Mouse (Mus musculus) limb, embryonic 10.5 days (tissue): ENCODE data around the gene Atf5. TPM values are rescaled to one million over a fixed set of nuclear protein-coding genes. Genes with fewer than 3 reads are reported as not detected.
A peak's percentile ranks its signal among the peaks of the same experiment; 100 is the strongest.

Experiments used
- DNase-seq: peaks from one replicate; pipeline ENCODE4 v3.0.0-alpha.2; 2017; ENCODE audit warnings: low spot score
- H3K27ac ChIP-seq: fragments of 300-500 bp; sonication (generic); 2 replicates; pipeline ENCODE4 v1.5.1; 2016; ENCODE audit warnings: mild to moderate bottlenecking
- H3K27me3 ChIP-seq: fragments of 300-500 bp; sonication (generic); 2 replicates; pipeline ENCODE4 v1.6.1; 2016; ENCODE audit warnings: low read depth, mild to moderate bottlenecking; ENCODE audit not compliant: poor library complexity, severe bottlenecking
- H3K36me3 ChIP-seq: fragments of 300-500 bp; sonication (generic); 2 replicates; pipeline ENCODE4 v1.6.1; 2016; ENCODE audit warnings: mild to moderate bottlenecking, moderate library complexity
- H3K4me1 ChIP-seq: fragments of 300-500 bp; sonication (generic); 2 replicates; pipeline ENCODE4 v1.6.1; 2016
- H3K4me3 ChIP-seq: fragments of 300-500 bp; sonication (generic); 2 replicates; pipeline ENCODE4 v1.5.1; 2016; ENCODE audit warnings: mild to moderate bottlenecking, moderate library complexity
- H3K9me3 ChIP-seq: fragments of 300-500 bp; sonication (generic); replicated peaks from 2 replicates; pipeline ENCODE4 v1.6.1; 2016; ENCODE audit warnings: mild to moderate bottlenecking
- WGBS: fragments of 180-500 bp; shearing (Covaris S2); methylation state at CpG from one replicate; pipeline ENCODE4 v1.1.7; 2016; 5-methylcytosine and 5-hydroxymethylcytosine counted together
- microRNA counts: library from miRNA; unstranded; fragments of <30 nt; microRNA quantifications from one replicate; lab custom pipeline; 2017
- microRNA-seq: library from miRNA; unstranded; fragments of <30 nt; microRNA quantifications from one replicate; pipeline ENCODE4, GENCODE M21; 2017
- polyA plus RNA-seq: library from polyadenylated mRNA; unstranded; fragments of >200 nt; fragmentation: Nextera tagmentation; extraction: Ambion mirVana; gene quantifications from 2 replicates; pipeline ENCODE4 v1.2.1, GENCODE M21; 2016

The Atf5 gene
- polyA plus RNA-seq, 1 experiment from 2014 or later: 3.1 TPM

GRCm38 (mm10) chr7:44768129-44768528 is 48.3 kb downstream of the Atf5 start:
- no peak for DNase-seq
- Histone ChIP-seq H3K36me3 (peaks cover 79% of the 10 kb centered on the region), H3K4me1 (no peaks in the 10 kb centered on the region), H3K4me3 (no peak overlapping the region), H3K9me3 (no peaks in the 10 kb centered on the region), H3K27ac (no peak overlapping the region), H3K27me3 (no peaks in the 10 kb centered on the region)
- WGBS: 91% methylated on average over 5 of the region's 5 CpGs

MicroRNA genes within 50 kb of the gene (microRNA counts, 519-probe panel; counts per million panel counts)
- 684 counts per million, percentile 72 among the panel's probes with 10 or more counts for microRNA mmu-miR-707 (lab: Ali Mortazavi, UCI)

Small RNA genes lying within 50 kb of the gene (microRNA-seq; reads per million reads assigned to microRNA genes)
- gene Mir707: not detected

Other genes with a start within 250 kb of the Atf5 start
- gene Napsa, start 244.3 kb downstream of the Atf5 start, polyA plus RNA-seq: 0.14 and 0.20 TPM in 2 replicates
- 0.21 and 0.28 TPM in 2 replicates for gene Kcnc3, start 226.0 kb downstream of the Atf5 start, polyA plus RNA-seq
- gene Myh14, start 145.8 kb downstream of the Atf5 start, polyA plus RNA-seq: 0.63 and 1.8 TPM in 2 replicates
- not detected in 2 replicates for gene Izumo2, start 107.9 kb downstream of the Atf5 start, polyA plus RNA-seq
- 37.7 and 38.1 TPM in 2 replicates for gene Vrk3, start 68.2 kb downstream of the Atf5 start, polyA plus RNA-seq
- gene Zfp473, start 65.6 kb downstream of the Atf5 start, polyA plus RNA-seq: 2.6 and 3.1 TPM in 2 replicates
- 174 and 181 TPM in 2 replicates for gene Nup62, start 570 bp downstream of the Atf5 start, polyA plus RNA-seq
- 0.89 and 0.94 TPM in 2 replicates for gene Il4i1, start 271 bp downstream of the Atf5 start, polyA plus RNA-seq
- 96.4 and 99.6 TPM in 2 replicates for gene Akt1s1, start 32.3 kb upstream of the Atf5 start, polyA plus RNA-seq
- 71.4 and 75.2 TPM in 2 replicates for gene Tbc1d17, start 32.4 kb upstream of the Atf5 start, polyA plus RNA-seq
- gene Pnkp, start 40.5 kb upstream of the Atf5 start, polyA plus RNA-seq: 37.5 and 43.1 TPM in 2 replicates
- gene Ptov1, start 53.1 kb upstream of the Atf5 start, polyA plus RNA-seq: 434 and 504 TPM in 2 replicates
- gene Med25, start 76.1 kb upstream of the Atf5 start, polyA plus RNA-seq: 140 and 145 TPM in 2 replicates
- gene Fuz, start 79.4 kb upstream of the Atf5 start, polyA plus RNA-seq: 14.8 and 20.0 TPM in 2 replicates
- 78.7 and 85.3 TPM in 2 replicates for gene Ap2a1, start 112.8 kb upstream of the Atf5 start, polyA plus RNA-seq
- gene Tsks, start 126.5 kb upstream of the Atf5 start, polyA plus RNA-seq: 0.14 and 0.18 TPM in 2 replicates
- 11.4 and 18.8 TPM in 2 replicates for gene Cpt1c, start 158.2 kb upstream of the Atf5 start, polyA plus RNA-seq
- gene Prmt1, start 169.9 kb upstream of the Atf5 start, polyA plus RNA-seq: 979 and 1,027 TPM in 2 replicates
- gene Irf3, start 181.0 kb upstream of the Atf5 start, polyA plus RNA-seq: 74.7 and 75.0 TPM in 2 replicates
- gene Bcl2l12, start 182.1 kb upstream of the Atf5 start, polyA plus RNA-seq: 89.7 and 92.2 TPM in 2 replicates
- 47.8 and 50.6 TPM in 2 replicates for gene Scaf1, start 199.7 kb upstream of the Atf5 start, polyA plus RNA-seq
- gene Rras, start 201.3 kb upstream of the Atf5 start, polyA plus RNA-seq: 15.6 and 18.3 TPM in 2 replicates
- 16.3 and 18.1 TPM in 2 replicates for gene Prr12, start 236.2 kb upstream of the Atf5 start, polyA plus RNA-seq
- 80.4 and 81.2 TPM in 2 replicates for gene Nosip, start 245.8 kb upstream of the Atf5 start, polyA plus RNA-seq
- 16.8 and 24.8 TPM in 2 replicates for gene Prrg2, start 246.0 kb upstream of the Atf5 start, polyA plus RNA-seq